Mouse (Mus musculus) myocyte (in vitro differentiated cells): ENCODE measurements around the gene Wnt6. TPM values are rescaled to one million over a fixed set of nuclear protein-coding genes. Genes with fewer than 3 reads are reported as not detected.
A peak's percentile ranks its signal among the peaks of the same experiment; 100 is the strongest.

Experiments used
- H3K27me3 ChIP-seq: one replicate; pipeline ENCODE4 v1.6.1; 2011; ENCODE audit not compliant: control insufficient read depth, insufficient read depth, insufficient read length
- H3K36me3 ChIP-seq: one replicate; pipeline ENCODE4 v1.6.1; 2011; ENCODE audit not compliant: control insufficient read depth, insufficient read depth
- H3K4me2 ChIP-seq: one replicate; pipeline ENCODE4 v1.6.1; 2011; ENCODE audit warnings: low read depth, control low read depth
- H3K4me3 ChIP-seq: one replicate; pipeline ENCODE4 v1.5.1; 2011; ENCODE audit warnings: mild to moderate bottlenecking, control low read depth, moderate library complexity
- H3K79me2 ChIP-seq: one replicate; pipeline ENCODE4 v1.6.1; 2011; ENCODE audit not compliant: control insufficient read depth, insufficient read depth
- H3ac ChIP-seq: one replicate; pipeline ENCODE4 v1.6.1; 2011; ENCODE audit not compliant: control insufficient read depth, insufficient read length
- CEBPB ChIP-seq: IDR thresholded peaks from 2 replicates; pipeline ENCODE4 v1.6.1; 2011; ENCODE audit warnings: mild to moderate bottlenecking, moderate library complexity; ENCODE audit not compliant: poor library complexity, insufficient read depth, severe bottlenecking
- E2F4 ChIP-seq: IDR thresholded peaks from one replicate; pipeline ENCODE4 v1.6.1; 2011; ENCODE audit warnings: mild to moderate bottlenecking, control low read depth, moderate library complexity; ENCODE audit not compliant: insufficient read depth
- MAX ChIP-seq: IDR thresholded peaks from one replicate; pipeline ENCODE4 v1.6.1; 2011; ENCODE audit warnings: low read depth, mild to moderate bottlenecking, control low read depth
- MYOD1 ChIP-seq, 3 experiments: IDR thresholded peaks; one replicate each; pipeline ENCODE4 v1.6.1; 2011; ENCODE audit warnings: control low read depth in 2 of 3, low read depth in 2 of 3, mild to moderate bottlenecking in 2 of 3, moderate library complexity in 1 of 3; ENCODE audit not compliant: insufficient read length in 2 of 3, control insufficient read depth in 1 of 3
- MYOG ChIP-seq, 3 experiments: IDR thresholded peaks; one replicate each; pipeline ENCODE4 v1.6.1; 2011; ENCODE audit warnings: control low read depth in 2 of 3, low read depth in 2 of 3, mild to moderate bottlenecking in 2 of 3; ENCODE audit not compliant: insufficient read length in 2 of 3, control insufficient read depth in 1 of 3, insufficient read depth in 1 of 3
- POLR2A ChIP-seq: IDR thresholded peaks from one replicate; pipeline ENCODE4 v1.6.1; 2011; ENCODE audit warnings: low read depth, mild to moderate bottlenecking, control low read depth, moderate library complexity; ENCODE audit not compliant: insufficient read length
- POLR2AphosphoS2 ChIP-seq: IDR thresholded peaks from one replicate; pipeline ENCODE4 v1.6.1; 2011; ENCODE audit warnings: low read depth, control low read depth; ENCODE audit not compliant: insufficient read length
- REST ChIP-seq: IDR thresholded peaks from one replicate; pipeline ENCODE4 v1.6.1; 2011; ENCODE audit warnings: mild to moderate bottlenecking, control low read depth, moderate library complexity; ENCODE audit not compliant: insufficient read depth, insufficient read length
- SRF ChIP-seq: IDR thresholded peaks from one replicate; pipeline ENCODE4 v1.6.1; 2011; ENCODE audit warnings: low read depth; ENCODE audit not compliant: control insufficient read depth, insufficient read length
- TCF12 ChIP-seq: IDR thresholded peaks from one replicate; pipeline ENCODE4 v1.6.1; 2011; ENCODE audit warnings: mild to moderate bottlenecking, control low read depth; ENCODE audit not compliant: poor library complexity, insufficient read depth, severe bottlenecking
- TCF3 ChIP-seq: IDR thresholded peaks from one replicate; pipeline ENCODE4 v1.6.1; 2011; ENCODE audit warnings: low read depth, control low read depth; ENCODE audit not compliant: insufficient read length
- USF1 ChIP-seq: IDR thresholded peaks from one replicate; pipeline ENCODE4 v1.6.1; 2011; ENCODE audit warnings: low read depth, mild to moderate bottlenecking, control low read depth, moderate library complexity
- polyA plus RNA-seq: library from polyadenylated mRNA; unstranded; fragments of >200 nt; fragmentation: generic; extraction: Trizol; gene quantifications from one replicate; pipeline ENCODE4 v1.2.1, GENCODE M21; 2012; ENCODE audit warnings: missing spikeins

Gene Wnt6
- polyA plus RNA-seq, 1 experiment = 3.1 TPM

- Histone ChIP-seq H3K79me2 (no peaks in the 10 kb centered on the region), H3K36me3 (no peaks in the 10 kb centered on the region), H3ac (no peak overlapping the region), H3K27me3 (peaks cover 8% of the 10 kb centered on the region), H3K4me2 (no peak overlapping the region), H3K4me3 (no peak overlapping the region)
- TF ChIP-seq USF1 (no peak), MYOD1 (IDR thresholded peaks at IDR 0.05; ENCODE audit: control insufficient read depth in 1 of 3, insufficient read length in 2 of 3, low read depth in 2 of 3) (no peak), SRF (no peak)
Observed at GRCm38 (mm10) chr1:74782045-74782444, 10.4 kb downstream of the Wnt6 start.

- H3K36me3 ChIP-seq = no peaks in the 10 kb centered on the region
- H3K27me3 ChIP-seq = peaks cover 8% of the 10 kb centered on the region
- no peak overlapping the region for H3K4me3 ChIP-seq
Observed at GRCm38 (mm10) chr1:74783554-74783953, 11.9 kb downstream of the Wnt6 start.

GRCm38 (mm10) chr1:74784041-74784759 lies 12.5 kb downstream of the Wnt6 start:
- Histone ChIP-seq H3ac (peak overlapping the region; percentile 7), H3K79me2 (no peaks in the 10 kb centered on the region), H3K4me3 (no peak overlapping the region), H3K4me2 (peak overlapping the region; percentile 66), H3K36me3 (no peaks in the 10 kb centered on the region), H3K27me3 (peaks cover 8% of the 10 kb centered on the region)
- TF ChIP-seq USF1 (no peak), REST (no peak), TCF3 (no peak), POLR2A (no peak), MYOG (IDR thresholded peaks at IDR 0.05; ENCODE audit: control insufficient read depth in 1 of 3, insufficient read depth in 1 of 3, insufficient read length in 2 of 3, low read depth in 2 of 3) (no peak)

More at GRCm38 (mm10) chr1:74783554-74783953, 11.9 kb downstream of the Wnt6 start:
- Histone ChIP-seq H3K79me2 (no peaks in the 10 kb centered on the region), H3ac (no peak overlapping the region), H3K4me2 (peak overlapping the region; percentile 66)
- TF ChIP-seq MYOG (IDR thresholded peaks at IDR 0.05; ENCODE audit: control insufficient read depth in 1 of 3, insufficient read depth in 1 of 3, insufficient read length in 2 of 3, low read depth in 2 of 3) = peak in 1 of 3 experiments; percentile 47
- no peak for TF ChIP-seq E2F4
- TF ChIP-seq TCF3 = no peak
- no peak for TF ChIP-seq CEBPB
- TF ChIP-seq SRF = no peak
- TF ChIP-seq MYOD1 (IDR thresholded peaks at IDR 0.05; ENCODE audit: control insufficient read depth in 1 of 3, insufficient read length in 2 of 3, low read depth in 2 of 3) = peak in 1 of 3 experiments; percentile 13
- TF ChIP-seq USF1 = no peak

- H3K4me3 ChIP-seq = no peak overlapping the region
- H3ac ChIP-seq = no peak overlapping the region
- H3K79me2 ChIP-seq = peaks cover 5% of the 10 kb centered on the region
- TF ChIP-seq TCF3 (no peak), E2F4 (no peak), MAX (no peak), USF1 (no peak)
- H3K36me3 ChIP-seq = no peaks in the 10 kb centered on the region
- peak overlapping the region; percentile 10 for H3K4me2 ChIP-seq
- peaks cover 8% of the 10 kb centered on the region for H3K27me3 ChIP-seq
Observed at GRCm38 (mm10) chr1:74787846-74788245, 16.2 kb downstream of the Wnt6 start.

GRCm38 (mm10) chr1:74788603-74789176 lies 17.0 kb downstream of the Wnt6 start:
- H3ac ChIP-seq = no peak overlapping the region
- H3K79me2 ChIP-seq = peaks cover 5% of the 10 kb centered on the region
- TF ChIP-seq MAX (no peak), REST (no peak), TCF3 (no peak), SRF (no peak), MYOG (IDR thresholded peaks at IDR 0.05; ENCODE audit: control insufficient read depth in 1 of 3, insufficient read depth in 1 of 3, insufficient read length in 2 of 3, low read depth in 2 of 3) (no peak), POLR2AphosphoS2 (no peak), USF1 (no peak), E2F4 (no peak), TCF12 (no peak), CEBPB (no peak), POLR2A (no peak), MYOD1 (IDR thresholded peaks at IDR 0.05; ENCODE audit: control insufficient read depth in 1 of 3, insufficient read length in 2 of 3, low read depth in 2 of 3) (no peak)
- H3K27me3 ChIP-seq = peaks cover 8% of the 10 kb centered on the region
- H3K4me3 ChIP-seq = no peak overlapping the region
- H3K36me3 ChIP-seq = no peaks in the 10 kb centered on the region
- H3K4me2 ChIP-seq = no peak overlapping the region
